Mouse (Mus musculus): ENCODE measurements around the gene Kctd19.
A peak's percentile ranks its signal among the peaks of the same experiment; 100 is the strongest.

Gene Kctd19

GRCm38 (mm10) chr8:105413391-105413790 is at the start of gene Kctd19, which contains the start of gene Lrrc36:
Kctd19 (minus strand) TSS chr8:105413502.
Lrrc36 (plus strand) TSS chr8:105413571.
- no peak for DNase-seq (ENCODE audit: low spot score)

- no peak for DNase-seq (ENCODE audit: low spot score)
Measured at GRCm38 (mm10) chr8:105461085-105461803, 47.9 kb upstream of the Kctd19 start.

DNA sequence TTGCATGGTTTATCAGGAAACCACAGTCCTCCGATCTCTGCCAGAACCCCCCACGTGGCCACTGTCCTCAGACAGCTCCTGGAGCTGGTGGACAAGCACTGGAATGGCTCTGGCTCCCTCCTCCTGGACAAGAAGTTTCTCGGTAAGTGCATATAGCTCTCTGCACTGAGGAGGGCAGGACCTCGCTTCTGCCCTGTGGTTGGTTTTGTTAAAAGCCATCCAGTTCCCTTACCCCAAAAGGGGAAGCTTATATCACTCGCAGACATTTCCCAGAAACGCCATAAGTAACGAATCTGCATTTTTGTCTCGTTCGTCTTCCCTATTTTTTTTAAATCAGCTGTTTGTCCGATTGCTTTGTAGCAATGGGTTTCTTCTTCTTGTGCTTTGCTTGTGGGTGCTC is 41.9 kb upstream of the Kctd19 start:
- no peak for DNase-seq (ENCODE audit: low spot score)

DNA sequence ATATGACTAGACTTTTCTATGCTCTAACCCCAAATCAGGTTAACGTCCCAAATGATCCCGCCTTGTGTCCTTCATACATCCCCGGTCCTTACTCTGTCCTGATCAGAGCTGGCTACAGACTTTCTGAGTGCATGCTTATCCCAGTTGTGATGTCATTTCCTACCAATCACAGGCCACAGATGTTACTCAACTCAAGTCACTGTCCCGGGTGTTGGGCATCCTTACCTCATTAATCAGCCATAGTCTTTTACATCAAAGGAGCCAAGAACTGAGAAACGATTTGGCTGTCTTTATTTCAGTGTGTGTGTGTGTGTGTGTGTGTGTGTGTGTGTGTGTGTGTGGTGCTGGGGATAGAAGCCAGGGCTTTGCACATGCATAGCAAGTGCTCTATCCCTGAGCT is 40.8 kb upstream of the Kctd19 start:
- no peak for DNase-seq (ENCODE audit: low spot score)

- no peak for DNase-seq (ENCODE audit: low spot score)
Measured at GRCm38 (mm10) chr8:105453296-105453695, 40.0 kb upstream of the Kctd19 start.

DNA sequence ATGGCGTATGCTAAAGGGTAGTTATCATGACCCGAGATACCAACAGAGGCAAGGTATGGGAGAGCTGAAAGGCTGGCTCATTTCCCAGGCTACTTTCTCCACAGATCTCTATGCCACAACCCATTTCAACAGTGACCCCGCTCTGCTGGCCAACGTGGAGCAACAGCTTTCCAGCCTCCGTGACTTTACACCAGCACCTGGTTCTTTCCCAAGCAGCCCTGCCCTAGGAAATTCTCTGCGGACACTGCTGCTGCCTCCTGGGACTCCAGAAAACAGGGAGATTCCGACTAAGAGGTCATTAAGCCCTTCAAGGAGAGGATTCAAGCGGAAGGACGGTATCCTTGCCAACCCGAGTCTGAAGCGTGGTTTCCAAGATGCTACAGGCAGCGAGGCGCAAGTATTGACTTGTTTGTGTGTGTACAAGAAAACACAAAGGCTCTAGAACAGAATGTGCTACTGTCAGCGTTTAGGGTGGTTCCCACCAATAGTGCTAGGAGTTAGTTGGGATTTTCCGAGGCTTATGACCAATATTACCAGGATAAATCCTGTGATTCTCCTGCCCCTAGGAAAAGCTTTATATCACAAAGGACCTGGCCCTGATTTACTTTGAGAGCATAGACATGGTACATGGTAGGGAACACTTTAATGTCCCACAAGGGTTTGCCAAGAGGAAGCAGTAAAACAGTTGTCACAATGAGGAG is 38.8 kb upstream of the Kctd19 start:
- no peak for DNase-seq (ENCODE audit: low spot score)

DNA sequence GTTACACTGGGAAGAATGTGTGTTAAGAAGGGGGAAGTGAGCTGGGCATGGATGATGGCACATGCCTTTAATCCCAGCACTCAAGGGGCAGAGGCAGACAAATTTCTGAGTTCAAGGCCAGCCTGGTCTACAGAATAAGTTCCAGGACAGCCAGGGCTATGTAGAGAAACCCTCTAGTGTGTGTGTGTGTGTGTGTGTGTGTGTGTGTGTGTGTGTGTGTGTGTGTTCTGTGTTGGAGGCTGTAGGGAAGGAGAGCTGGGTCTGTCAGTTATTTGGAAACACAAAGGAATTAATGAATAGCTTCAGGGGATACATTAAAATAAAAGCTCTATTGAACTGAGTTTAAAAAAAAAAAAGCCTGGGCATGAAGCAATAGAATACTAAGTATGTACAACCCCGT is 37.7 kb upstream of the Kctd19 start:
- DNase-seq (ENCODE audit: low spot score), result no peak

DNA sequence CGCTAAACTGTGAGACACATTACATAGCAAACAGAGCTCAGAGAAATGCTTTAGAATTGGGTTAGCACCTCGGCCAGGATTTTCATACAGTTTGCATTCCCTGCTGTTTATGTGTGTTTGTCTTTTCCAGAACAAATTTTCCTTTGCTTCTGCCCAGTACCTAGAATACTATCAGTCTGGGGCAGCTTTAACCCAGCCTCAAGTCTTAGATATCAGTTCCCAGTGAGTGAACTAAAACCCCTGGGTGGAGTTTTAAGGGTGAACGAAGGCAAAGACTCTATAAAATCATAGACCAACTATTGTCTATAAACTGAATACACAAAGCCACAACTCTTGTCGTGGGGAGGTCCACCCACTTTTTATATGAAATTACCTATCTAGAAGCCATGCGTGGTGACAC is 35.3 kb upstream of the Kctd19 start:
- DNase-seq (ENCODE audit: low spot score), result no peak

DNA sequence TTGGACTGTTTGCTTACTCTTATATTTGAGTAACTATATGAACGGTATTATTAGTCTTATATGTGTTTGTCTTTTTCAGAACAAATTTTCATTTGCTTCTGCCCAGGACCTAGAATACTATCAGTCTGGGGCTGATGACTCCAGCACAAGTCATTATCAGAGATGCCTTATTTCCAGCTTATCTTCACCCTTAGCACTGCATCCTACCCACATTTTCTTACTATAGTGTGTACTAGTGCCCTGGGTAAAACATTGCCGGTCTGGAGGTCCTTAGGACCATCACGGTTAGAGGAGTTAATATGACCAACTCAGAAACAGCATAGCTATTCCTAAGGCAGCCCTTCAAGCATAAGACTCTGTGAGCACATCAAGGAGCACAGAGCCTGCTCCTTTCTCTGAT is 34.9 kb upstream of the Kctd19 start:
- DNase-seq (ENCODE audit: low spot score), result no peak

DNA sequence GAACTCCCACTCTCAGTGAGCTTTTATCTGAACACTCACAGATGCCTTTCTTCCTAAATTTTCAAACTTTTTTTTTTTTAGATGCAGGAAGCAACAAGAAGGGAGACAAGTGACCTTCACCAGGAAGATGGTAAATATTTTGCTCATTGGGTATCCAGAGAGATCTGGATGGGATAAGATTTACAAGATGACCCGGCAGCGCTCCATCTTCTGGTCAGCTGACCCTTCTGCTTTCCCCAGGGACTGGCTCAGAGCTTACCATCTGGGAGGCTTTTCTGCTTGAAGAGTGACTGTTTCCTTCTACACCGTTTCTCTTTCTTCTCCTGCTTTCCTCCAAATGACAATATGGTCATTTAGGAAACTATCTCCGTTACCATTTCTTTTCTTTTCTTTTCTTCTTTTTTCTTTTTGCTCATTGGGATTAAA is 32.8 kb upstream of the Kctd19 start:
- no peak for DNase-seq (ENCODE audit: low spot score)

DNA sequence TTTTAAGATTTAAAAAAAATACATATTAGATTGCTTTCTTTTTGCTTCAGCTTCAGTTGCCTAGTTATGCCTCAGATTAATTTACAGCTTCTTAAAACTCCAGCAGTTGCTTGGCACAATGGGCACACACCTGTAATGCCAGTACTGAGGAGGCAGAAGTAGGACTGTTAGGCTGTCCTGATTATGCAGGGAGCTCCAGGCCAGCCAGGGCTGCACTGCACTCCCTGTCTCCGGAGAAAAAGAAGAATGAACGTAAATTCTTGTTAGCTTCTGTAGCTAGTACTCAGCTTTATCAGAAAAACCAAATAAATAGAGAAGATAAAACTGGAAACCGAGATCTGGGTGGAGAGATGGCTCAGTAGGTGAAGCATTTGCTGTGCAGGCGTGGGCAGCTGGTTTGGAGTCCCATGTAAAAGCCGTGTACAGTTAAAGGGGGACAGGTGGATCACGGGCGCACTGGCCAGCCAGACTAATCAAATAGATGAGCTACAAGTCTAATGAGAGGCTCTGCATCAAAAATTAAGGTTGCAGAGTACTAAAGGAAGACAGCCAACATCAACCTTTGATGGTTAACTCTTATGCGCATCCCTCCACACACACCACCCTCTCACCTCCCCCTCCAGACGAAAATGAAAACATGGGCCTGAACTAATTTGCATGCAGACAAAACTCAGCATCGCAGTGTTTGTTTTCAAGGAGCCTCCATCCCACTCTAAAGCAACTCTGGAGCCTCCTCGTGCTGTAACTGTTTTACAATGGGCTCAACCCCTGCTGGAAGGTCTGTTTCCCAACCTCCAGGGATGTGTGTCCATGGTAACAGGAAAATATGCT is 32.2 kb upstream of the Kctd19 start:
- peak; percentile 38 for DNase-seq (ENCODE audit: low spot score)

GRCm38 (mm10) chr8:105442661-105443060 is 29.4 kb upstream of the Kctd19 start:
- no peak for DNase-seq (ENCODE audit: low spot score)

GRCm38 (mm10) chr8:105441433-105441832 is 28.1 kb upstream of the Kctd19 start:
- DNase-seq (ENCODE audit: low spot score), result peak; percentile 33

- DNase-seq (ENCODE audit: low spot score), result peak; percentile 20
Measured at GRCm38 (mm10) chr8:105438865-105439264, 25.6 kb upstream of the Kctd19 start.

- DNase-seq (ENCODE audit: low spot score), result no peak
Measured at GRCm38 (mm10) chr8:105437078-105437748, 23.9 kb upstream of the Kctd19 start.

DNA sequence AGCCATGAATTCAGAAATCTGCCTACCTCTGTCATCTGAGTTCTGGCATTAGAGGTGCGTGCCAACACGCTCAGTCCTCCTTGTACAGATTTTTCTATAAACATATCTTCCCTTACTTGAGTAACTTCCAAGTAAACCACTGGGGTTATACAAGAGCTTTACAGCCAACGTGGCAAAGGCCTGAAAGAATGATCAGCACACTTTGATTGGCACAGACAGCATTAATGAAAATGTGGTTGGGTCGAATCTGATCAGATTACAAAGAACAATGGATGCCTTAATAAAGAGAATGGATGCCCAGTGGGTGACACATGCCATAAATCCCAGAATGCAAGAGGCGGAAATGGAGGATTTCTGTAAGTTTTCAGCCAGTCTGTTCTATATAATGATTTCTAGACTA is 22.9 kb upstream of the Kctd19 start:
- DNase-seq (ENCODE audit: low spot score), result no peak

DNA sequence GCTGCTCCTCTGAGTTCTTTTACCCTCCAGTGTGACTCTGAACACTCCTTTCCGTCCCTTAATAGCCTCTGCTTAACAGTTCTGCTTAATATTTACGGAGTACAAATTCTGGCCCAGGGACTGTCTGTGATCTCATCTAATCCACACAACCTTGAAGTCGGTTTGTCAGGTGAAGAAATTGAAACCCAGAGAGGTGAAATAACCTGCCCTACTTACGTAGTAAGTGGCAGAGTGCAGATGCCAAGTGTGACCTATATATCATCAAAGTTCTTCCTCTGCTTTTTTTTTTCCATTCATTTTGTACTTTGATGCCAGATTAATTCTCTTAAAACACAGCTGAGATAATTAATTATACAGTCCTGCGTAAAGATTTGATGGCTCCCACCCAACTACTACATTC is 20.8 kb upstream of the Kctd19 start:
- no peak for DNase-seq (ENCODE audit: low spot score)

GRCm38 (mm10) chr8:105433511-105433910 is 20.2 kb upstream of the Kctd19 start:
- no peak for DNase-seq (ENCODE audit: low spot score)

DNA sequence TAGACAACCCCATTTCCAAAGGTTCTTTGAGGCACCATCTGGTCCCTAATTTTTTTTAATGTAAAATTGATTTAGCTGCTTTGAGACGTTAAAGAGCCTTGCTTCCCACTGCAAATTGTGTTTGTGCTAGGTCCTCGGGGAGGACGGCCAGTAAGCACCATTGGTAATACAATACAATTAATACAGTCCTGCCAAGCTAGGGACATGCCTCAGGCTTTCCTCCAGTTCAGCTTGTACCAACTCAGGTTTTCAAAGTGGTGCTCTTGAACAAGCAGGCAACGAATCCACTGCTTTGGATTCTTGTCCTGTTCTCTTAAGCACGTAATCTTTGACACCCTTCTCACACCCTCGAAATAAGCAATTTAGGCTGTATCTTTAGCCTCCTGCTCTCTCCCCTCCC is 19.7 kb upstream of the Kctd19 start:
- no peak for DNase-seq (ENCODE audit: low spot score)

DNA sequence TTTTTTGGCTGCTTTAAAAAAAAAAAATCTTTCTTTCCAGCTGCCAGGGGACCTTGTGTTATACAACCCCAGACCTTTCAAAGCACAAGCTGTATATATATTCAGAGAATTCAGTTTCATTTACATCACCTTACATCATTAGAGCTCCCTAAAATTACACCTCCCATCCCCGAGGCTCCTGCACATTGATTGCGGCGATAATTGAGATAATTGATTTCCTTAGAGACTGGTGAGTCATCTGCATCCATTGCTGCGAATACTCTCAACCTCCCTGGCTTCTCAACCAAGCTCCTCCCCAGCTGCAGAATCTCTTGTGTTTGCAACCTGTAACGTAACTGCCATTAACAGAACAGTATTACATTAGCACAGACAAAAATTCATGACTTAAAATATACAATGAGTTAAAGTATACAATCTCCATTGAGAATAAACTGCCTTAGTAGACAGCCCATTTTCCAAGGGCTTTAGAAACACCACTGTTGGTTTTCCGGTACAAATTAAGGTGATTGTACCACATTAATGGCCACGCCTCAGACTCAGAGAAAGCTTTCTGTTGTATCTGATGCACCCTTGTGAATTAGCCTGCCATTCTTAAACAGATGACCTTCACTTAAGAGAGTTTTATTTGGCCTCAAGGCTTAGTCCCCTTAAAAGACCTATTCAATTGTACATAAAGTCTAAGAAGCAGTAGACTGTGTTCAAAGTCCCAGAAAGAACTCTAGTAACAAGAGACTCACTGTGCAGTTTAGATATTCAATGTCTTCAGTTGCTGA is 18.6 kb upstream of the Kctd19 start:
- no peak for DNase-seq (ENCODE audit: low spot score)

DNA sequence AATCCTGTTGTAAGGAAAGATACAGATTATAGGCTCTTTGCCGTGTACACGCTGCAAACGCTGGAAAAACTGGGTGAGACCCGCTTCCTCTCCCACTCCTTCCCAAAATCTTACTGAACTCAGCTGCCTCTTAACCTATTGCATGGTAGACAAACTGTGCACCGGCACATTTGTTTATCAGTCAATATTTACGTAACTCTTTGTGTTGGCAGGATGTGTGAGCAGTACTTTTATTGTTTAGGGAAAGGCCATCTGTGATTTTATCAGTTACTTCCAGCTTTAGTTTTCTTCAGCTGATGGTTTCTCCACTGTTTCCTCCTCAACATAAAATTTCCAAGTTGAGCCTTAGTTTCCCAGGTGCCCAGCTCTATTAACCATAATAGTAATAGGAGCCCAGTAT is 13.6 kb upstream of the Kctd19 start:
- no peak for DNase-seq (ENCODE audit: low spot score)
